Mouse (Mus musculus) left cerebral cortex, postnatal 36 days (tissue): Measurements from ENCODE around the gene Eef1a2. TPM values are rescaled to one million over a fixed set of nuclear protein-coding genes. Genes with fewer than 3 reads are reported as not detected.

Source experiments
- DNase-seq, 2 experiments: peaks; one replicate each; pipeline ENCODE4 v3.0.0; 2021 to 2022; ENCODE audit warnings: low spot score in 2 of 2, mixed read lengths in 1 of 2
- intact Hi-C: fragments of 180-260 bp; cut with DNase I; formaldehyde crosslinking; loops from one replicate; pipeline ENCODE4 v1.15.1; 2025
- total RNA-seq, 2 experiments: library from RNA; stranded (reverse); gene quantifications; 2 replicates each; pipeline ENCODE4 v1.2.3; 2021

Gene Eef1a2
- total RNA-seq, 2 experiments from 2014 or later, result 1,312 to 1,553 TPM

GRCm38 (mm10) chr2:181100087-181100486, 56.7 kb downstream of the Eef1a2 start:
- intact Hi-C loops, result no loop called here
- no peak for DNase-seq

Other genes starting within 250 kb of the Eef1a2 start
- 10 to 100 TPM; 54.1 to 56.8 TPM for gene Ythdf1, start 236.1 kb downstream of the Eef1a2 start, total RNA-seq
- not detected for gene Birc7, start 228.0 kb downstream of the Eef1a2 start, total RNA-seq
- 10 to 100 TPM; 35.9 to 45.2 TPM for gene Nkain4, start 202.3 kb downstream of the Eef1a2 start, total RNA-seq
- gene Arfgap1, start 189.8 kb downstream of the Eef1a2 start, total RNA-seq, result 100 to 1,000 TPM; 141 to 151 TPM
- 1 to 10 TPM; 1.3 to 2.1 TPM for gene Col20a1, start 170.5 kb downstream of the Eef1a2 start, total RNA-seq
- gene Chrna4, start 113.5 kb downstream of the Eef1a2 start, total RNA-seq, result 10 to 100 TPM; 36.3 to 45.4 TPM
- 100 to 1,000 TPM; 225 to 264 TPM for gene Kcnq2, start 21.7 kb downstream of the Eef1a2 start, total RNA-seq
- gene Ppdpf, start 30.2 kb upstream of the Eef1a2 start, total RNA-seq, result 10 to 100 TPM; 88.3 to 97.9 TPM
- not detected for gene Ptk6, start 45.8 kb upstream of the Eef1a2 start, total RNA-seq
- gene Srms, start 56.2 kb upstream of the Eef1a2 start, total RNA-seq, result under 1 TPM; 0.25 to 0.50 TPM
- gene Fndc11, start 63.0 kb upstream of the Eef1a2 start, total RNA-seq, result not detected
- gene Helz2, start 85.0 kb upstream of the Eef1a2 start, total RNA-seq, result 1 to 10 TPM; 1.7 to 3.6 TPM
- 10 to 100 TPM; 20.1 to 23.4 TPM for gene Gmeb2, start 131.0 kb upstream of the Eef1a2 start, total RNA-seq
- gene Stmn3, start 157.5 kb upstream of the Eef1a2 start, total RNA-seq, result 100 to 1,000 TPM; 592 to 722 TPM
- 10 to 100 TPM; 28.2 to 41.8 TPM for gene Rtel1, start 162.7 kb upstream of the Eef1a2 start, total RNA-seq
- 10 to 100 TPM; 50.3 to 84.9 TPM for gene Zgpat, start 207.9 kb upstream of the Eef1a2 start, total RNA-seq
- 10 to 100 TPM; 38.5 to 45.4 TPM for gene Arfrp1, start 208.4 kb upstream of the Eef1a2 start, total RNA-seq
- 10 to 100 TPM; 30.5 to 48.6 TPM for gene Lime1, start 223.1 kb upstream of the Eef1a2 start, total RNA-seq